Mouse (Mus musculus): ENCODE data around the gene Lrrc4c. TPM values are rescaled to one million over a fixed set of nuclear protein-coding genes. Genes with fewer than 3 reads are reported as not detected.

Lrrc4c gene
- under 1 TPM; 0.22 to 0.64 TPM for total RNA-seq (2021)
- long read RNA-seq, experiment 1 = 0 reads
- long read RNA-seq, experiment 2 = 0 reads

DNA sequence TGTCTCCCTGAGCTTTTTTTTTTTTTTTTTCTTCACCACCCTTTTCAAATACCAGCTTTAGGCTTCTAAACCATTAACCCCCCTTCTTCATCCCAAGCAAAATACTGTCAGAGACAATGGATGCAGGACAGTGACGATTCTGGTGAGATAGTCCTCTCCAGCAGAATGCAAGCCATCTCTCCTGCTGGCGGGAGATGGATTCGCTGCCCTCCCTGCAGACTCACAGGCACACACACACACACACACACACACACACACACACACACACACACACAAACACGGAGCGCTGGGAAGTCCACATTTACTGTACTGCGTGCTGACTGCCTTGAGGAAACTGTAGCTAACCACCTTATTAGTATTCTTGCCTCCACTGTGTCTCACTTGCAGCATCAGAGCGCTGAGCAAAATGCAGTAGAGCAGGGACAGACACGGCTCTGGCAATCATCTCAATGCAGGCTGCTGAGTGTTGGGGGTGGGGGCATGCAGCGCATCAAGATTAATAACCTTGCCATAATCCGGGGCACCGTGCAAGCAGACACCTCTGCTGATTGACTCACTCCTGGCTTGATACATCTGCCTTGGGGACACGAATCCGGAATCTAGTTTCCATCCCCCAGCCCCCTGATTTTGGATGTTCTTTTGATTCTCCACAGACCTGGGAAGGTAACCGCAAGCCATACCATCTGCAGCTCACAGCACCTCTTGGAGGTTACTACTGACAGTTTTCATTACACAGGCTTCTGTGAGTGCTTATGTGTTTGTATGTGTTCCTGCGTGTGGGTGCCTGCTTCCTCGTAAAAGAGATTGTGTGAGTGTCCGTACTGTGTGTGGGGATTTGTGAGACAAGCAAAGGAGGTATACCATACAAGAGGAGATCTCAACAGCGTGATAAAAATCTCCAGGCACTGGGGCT, at the start of gene Lrrc4c:
Gene Lrrc4c, plus strand, starts transcription at position 783 of the 913 bp plus-strand sequence.
- DNase-seq = no peak
- intact Hi-C loops (cut with DNase I; ENCODE audit: low total_unique reads) = no loop called here

DNA sequence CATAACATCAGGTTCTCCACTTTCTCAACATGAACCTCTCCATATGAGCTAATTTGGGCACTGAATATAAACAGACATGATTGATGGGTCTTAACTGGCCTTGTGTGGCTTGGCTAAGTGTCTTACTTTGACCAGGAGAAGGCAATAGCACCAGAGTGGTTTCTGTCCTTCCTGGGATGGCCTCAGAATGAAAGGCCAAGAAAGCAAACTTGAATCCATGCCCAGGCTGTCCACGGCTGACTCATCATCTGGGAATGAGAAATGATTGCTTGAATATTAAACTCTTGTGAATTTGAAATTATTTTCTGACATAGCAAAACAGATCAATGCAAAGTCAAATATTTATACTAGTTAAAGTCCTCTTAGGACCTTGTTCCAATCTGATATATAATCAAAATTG, 42.9 kb upstream of the Lrrc4c start:
- DNase-seq = peak; percentile 7
- intact Hi-C loops (cut with DNase I; ENCODE audit: low total_unique reads) = no loop called here

DNA sequence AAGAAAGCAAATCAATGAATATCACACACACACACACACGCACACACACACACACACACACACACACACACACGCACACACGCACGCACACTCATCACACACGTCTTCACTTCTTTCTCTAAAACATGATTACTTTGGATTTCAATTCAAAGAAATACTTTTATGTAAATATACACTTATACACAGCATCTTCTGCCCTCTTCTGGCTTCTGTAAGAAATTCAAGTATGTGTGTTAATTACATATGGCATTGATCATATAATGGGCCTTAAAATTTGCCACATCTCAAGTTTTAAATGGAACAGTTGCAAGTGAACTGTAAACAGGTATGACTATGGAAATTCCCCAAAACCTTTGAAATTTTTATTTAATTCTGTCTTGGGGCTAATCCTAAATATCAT, 35.0 kb upstream of the Lrrc4c start:
- no peak for DNase-seq
- intact Hi-C loops (cut with DNase I; ENCODE audit: low total_unique reads) = no loop called here

- DNase-seq = no peak
- intact Hi-C loops (cut with DNase I; ENCODE audit: low total_unique reads) = no loop called here
Observed at GRCm38 (mm10) chr2:96287512-96287911, 30.5 kb upstream of the Lrrc4c start.

DNA sequence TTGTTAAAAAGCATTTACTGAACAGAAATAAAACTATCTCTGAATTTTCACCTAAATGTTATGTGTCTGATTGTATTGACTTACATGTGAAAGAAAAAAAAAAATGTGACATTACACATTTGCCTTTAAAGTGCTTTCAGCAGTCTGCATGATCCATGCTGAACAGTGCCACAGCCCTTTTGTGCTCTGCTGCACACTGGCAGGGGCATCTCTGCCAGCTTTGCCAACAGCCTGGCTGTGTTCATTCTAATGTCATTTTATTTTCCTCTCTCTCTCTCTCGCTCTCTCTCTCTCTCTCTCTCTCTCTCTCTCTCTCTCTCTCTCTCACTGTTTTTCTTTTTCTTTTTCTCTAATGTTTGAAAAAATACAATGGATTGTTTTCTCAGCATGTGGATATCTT, 27.4 kb upstream of the Lrrc4c start:
- no peak for DNase-seq
- intact Hi-C loops (cut with DNase I; ENCODE audit: low total_unique reads) = no loop called here

- intact Hi-C loops (cut with DNase I; ENCODE audit: low total_unique reads) = no loop called here
- no peak for DNase-seq
Observed at GRCm38 (mm10) chr2:96315034-96315433, 2.9 kb upstream of the Lrrc4c start.

DNA sequence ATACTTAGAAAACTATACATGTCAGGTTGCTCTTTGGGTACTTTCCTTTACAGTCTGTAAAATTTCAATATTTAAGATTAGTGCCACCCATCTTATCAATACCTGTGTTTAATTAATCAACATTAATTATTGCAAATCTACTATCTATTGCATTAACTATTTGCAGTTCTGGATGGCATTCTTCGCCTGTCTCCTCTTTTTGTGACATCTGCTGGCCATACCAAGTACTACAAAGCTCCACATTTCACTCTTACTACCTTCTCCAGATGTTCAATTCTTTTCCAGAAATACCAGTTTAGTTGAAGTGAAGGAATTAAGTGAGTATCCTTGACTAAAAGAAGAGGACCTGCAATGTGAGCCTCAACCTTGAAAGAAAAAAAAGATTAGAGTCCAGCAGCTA, 1.4 kb upstream of the Lrrc4c start:
- intact Hi-C loops (cut with DNase I; ENCODE audit: low total_unique reads) = no loop called here
- no peak for DNase-seq

GRCm38 (mm10) chr2:96318556-96318955, 587 bp downstream of the Lrrc4c start:
- no peak for DNase-seq
- intact Hi-C loops (cut with DNase I; ENCODE audit: low total_unique reads) = no loop called here

- DNase-seq = no peak
- intact Hi-C loops (cut with DNase I; ENCODE audit: low total_unique reads) = no loop called here
Observed at GRCm38 (mm10) chr2:96319201-96319600, 1.2 kb downstream of the Lrrc4c start.

- intact Hi-C loops (cut with DNase I; ENCODE audit: low total_unique reads) = no loop called here
- no peak for DNase-seq
Observed at GRCm38 (mm10) chr2:96319649-96320048, 1.7 kb downstream of the Lrrc4c start.

- no peak for DNase-seq
- intact Hi-C loops (cut with DNase I; ENCODE audit: low total_unique reads) = no loop called here
Observed at GRCm38 (mm10) chr2:96334652-96335051, 16.7 kb downstream of the Lrrc4c start.

- no peak for DNase-seq
- intact Hi-C loops (cut with DNase I; ENCODE audit: low total_unique reads) = no loop called here
Observed at GRCm38 (mm10) chr2:96337354-96337753, 19.4 kb downstream of the Lrrc4c start.

DNA sequence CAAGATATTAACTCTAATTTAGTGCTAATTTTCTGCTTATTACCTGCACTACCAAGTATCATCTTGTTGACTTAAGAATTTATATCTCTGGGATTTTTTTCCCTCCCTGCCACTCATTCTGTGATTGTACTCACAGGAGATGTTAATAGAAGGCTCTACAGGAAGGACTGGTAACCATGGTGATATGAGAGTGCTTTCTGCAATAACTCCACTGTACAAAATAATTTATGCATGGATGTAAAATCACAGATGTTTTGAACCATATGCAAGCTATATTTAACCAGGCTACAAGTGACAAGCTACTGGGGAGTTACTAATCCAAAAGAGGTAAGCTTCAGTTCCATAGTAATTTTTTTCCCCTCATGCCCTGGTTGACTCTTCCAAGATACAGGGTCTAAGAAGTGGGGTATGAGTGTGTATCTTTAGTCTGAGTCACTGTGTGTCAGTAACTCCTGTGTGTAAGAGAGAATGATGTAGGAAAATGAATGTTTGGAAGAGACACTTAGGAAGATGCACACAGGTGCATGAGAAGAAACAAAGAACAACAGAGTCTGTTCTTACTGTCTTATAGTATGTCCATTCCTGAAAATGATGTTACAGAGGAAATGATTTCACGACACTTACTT, 83.3 kb downstream of the Lrrc4c start:
- no peak for DNase-seq
- intact Hi-C loops (cut with DNase I; ENCODE audit: low total_unique reads) = no loop called here

DNA sequence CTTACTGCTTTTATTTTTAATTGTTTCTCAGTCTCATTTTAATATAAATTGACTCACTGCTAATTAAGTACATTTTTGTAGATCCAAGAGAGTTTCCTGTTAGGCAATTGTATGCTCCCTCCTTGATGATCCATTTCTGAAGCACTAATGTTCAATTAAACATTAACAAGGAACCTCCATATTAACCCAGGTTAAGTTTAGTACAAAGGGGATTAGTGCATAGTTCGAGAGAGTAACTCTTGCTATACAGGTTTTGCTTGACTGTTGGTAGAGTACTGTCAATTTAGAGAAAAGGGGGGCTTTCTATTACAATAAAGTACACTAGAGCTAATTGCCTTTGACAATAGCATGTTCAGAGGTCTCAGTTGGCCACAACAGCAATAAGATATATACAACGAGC, 84.5 kb downstream of the Lrrc4c start:
- no peak for DNase-seq
- intact Hi-C loops (cut with DNase I; ENCODE audit: low total_unique reads) = no loop called here

GRCm38 (mm10) chr2:96406856-96407255, 88.9 kb downstream of the Lrrc4c start:
- intact Hi-C loops (cut with DNase I; ENCODE audit: low total_unique reads) = no loop called here
- no peak for DNase-seq

DNA sequence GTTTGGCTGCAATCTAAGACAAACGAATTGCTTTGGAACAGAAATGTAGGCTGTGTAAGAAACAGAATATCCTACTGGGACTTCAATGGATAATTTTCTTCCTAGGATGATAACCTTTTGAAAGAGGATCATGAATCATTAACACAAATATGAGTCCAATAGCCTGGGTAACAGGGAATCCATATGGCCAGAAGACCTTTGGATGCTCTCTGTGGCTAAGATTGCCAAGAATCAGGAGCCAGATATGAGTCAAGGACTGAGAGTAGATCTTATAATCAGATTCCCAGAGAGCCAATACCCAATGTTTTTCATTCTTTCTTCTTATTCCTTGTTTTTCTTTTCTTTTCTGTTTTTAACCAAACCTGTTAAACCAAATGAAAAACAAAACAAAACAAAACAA, 93.2 kb downstream of the Lrrc4c start:
- intact Hi-C loops (cut with DNase I; ENCODE audit: low total_unique reads) = no loop called here
- no peak for DNase-seq

DNA sequence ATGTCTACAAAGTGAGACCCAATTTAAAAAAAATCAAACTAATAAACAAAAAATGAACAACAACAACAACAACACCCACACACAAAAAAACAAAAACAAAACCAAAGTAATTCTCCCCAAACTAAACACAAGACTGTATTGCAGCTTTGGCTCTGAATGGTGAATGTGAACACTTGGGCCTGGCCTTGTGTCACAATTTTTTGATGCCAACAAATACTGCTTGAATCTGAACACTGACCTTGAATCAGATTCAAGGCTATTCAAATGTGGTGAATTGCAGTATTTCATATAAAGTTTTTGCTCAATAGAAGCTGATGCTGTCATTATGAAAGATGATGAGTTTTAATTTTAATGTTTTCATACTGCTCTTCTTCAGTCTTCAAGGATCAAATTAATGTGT, 143.6 kb downstream of the Lrrc4c start:
- no peak for DNase-seq
- intact Hi-C loops (cut with DNase I; ENCODE audit: low total_unique reads) = no loop called here

DNA sequence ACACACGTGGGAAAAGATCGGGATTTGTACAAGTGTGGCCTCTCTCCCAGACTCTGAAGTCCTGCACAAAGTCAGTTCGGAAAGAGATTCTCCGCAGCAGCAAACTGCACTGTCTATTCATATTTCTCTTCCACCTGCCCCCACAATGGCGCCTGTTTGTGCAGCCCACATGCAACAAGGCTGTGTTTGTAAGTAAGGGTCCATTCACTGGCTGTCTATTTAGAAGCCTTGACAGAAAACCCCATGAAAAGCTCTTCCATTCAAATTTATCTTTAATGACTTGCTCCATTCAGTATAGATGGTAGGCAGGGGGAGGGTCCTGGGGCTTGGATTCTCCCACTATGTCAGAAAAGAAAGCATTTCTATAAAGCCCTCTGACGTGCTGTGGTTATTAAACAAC, 157.7 kb downstream of the Lrrc4c start:
- DNase-seq = no peak
- intact Hi-C loops (cut with DNase I; ENCODE audit: low total_unique reads) = no loop called here

GRCm38 (mm10) chr2:96499116-96499882, 181.3 kb downstream of the Lrrc4c start:
- no peak for DNase-seq
- intact Hi-C loops (cut with DNase I; ENCODE audit: low total_unique reads) = no loop called here

GRCm38 (mm10) chr2:96504140-96504539, 186.2 kb downstream of the Lrrc4c start:
- intact Hi-C loops (cut with DNase I; ENCODE audit: low total_unique reads) = no loop called here
- DNase-seq = no peak
